Mouse (Mus musculus) right cerebral cortex, postnatal 4 days (tissue): Measurements from ENCODE around the gene Myadm.

Experiments
- DNase-seq: peaks from one replicate; pipeline ENCODE4 v3.0.0-alpha.2; 2022

Myadm gene

GRCm38 (mm10) chr7:3327961-3328360, 39.1 kb downstream of the Myadm start:
- no peak for DNase-seq

- peak; percentile 82 for DNase-seq
Measured at GRCm38 (mm10) chr7:3329776-3330546, 41.1 kb downstream of the Myadm start.

GRCm38 (mm10) chr7:3331171-3331570, 42.3 kb downstream of the Myadm start:
- no peak for DNase-seq

- DNase-seq, result peak; percentile 77
Measured at GRCm38 (mm10) chr7:3331581-3332223, 42.8 kb downstream of the Myadm start.

GRCm38 (mm10) chr7:3332224-3332615, 43.3 kb downstream of the Myadm start:
- DNase-seq, result no peak

GRCm38 (mm10) chr7:3332619-3333521, 44.0 kb downstream of the Myadm start, which contains the start of gene Cacng7:
Cacng7 (plus strand) TSS chr7:3332955.
- peak; percentile 73 for DNase-seq

- DNase-seq, result no peak
Measured at GRCm38 (mm10) chr7:3333542-3333941, 44.7 kb downstream of the Myadm start.

- no peak for DNase-seq
Measured at GRCm38 (mm10) chr7:3336412-3336811, 47.5 kb downstream of the Myadm start.

- no peak for DNase-seq
Measured at GRCm38 (mm10) chr7:3338286-3338935, 49.5 kb downstream of the Myadm start.

- DNase-seq, result no peak
Measured at GRCm38 (mm10) chr7:3339010-3339409, 50.1 kb downstream of the Myadm start.

GRCm38 (mm10) chr7:3343861-3344260, 55.0 kb downstream of the Myadm start:
- no peak for DNase-seq

GRCm38 (mm10) chr7:3345301-3345700, 56.4 kb downstream of the Myadm start:
- DNase-seq, result no peak

GRCm38 (mm10) chr7:3347366-3348287, 58.7 kb downstream of the Myadm start:
- DNase-seq, result no peak

GRCm38 (mm10) chr7:3348326-3348725, 59.4 kb downstream of the Myadm start:
- DNase-seq, result no peak

GRCm38 (mm10) chr7:3349775-3350174, 60.9 kb downstream of the Myadm start:
- DNase-seq, result no peak
